Mouse (Mus musculus): ENCODE results near the gene Rarb. TPM values are rescaled to one million over a fixed set of nuclear protein-coding genes. Genes with fewer than 3 reads are reported as not detected.

Rarb gene
- polyA plus RNA-seq, 1 experiment from 2014 or later = 4.4 TPM

DNA sequence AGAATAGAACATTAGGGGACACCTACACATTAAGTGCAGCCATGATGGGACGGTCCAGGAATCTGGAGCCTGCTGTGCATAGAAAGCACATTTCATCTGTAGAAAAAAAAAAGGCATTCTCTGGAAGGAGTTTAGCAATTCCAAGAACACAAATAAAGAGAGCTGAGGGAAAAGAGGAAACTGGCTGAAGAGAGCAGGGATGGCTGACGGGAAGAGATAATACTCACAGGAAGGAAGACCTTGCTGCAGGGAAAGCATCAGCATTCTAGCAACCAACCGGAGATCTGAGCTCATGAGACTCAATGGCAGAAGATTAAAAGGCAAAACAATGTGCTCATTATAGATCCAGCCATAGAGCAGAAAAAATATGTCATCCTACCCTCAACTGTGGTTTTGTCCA lies 12.8 kb downstream of the Rarb start:
- TF ChIP-seq EP300 (IDR thresholded peaks at IDR 0.05) (peak; percentile 72), CTCF (IDR thresholded peaks at IDR 0.05) (no peak)
- H3K4me1 ChIP-seq (ENCODE audit: insufficient read depth, low read depth, low read length) = no peaks in the 10 kb centered on the region
- H3K27me3 ChIP-seq (replicated peaks; ENCODE audit: insufficient read depth, low read length) = no peaks in the 10 kb centered on the region
- no peak overlapping the region for H3K4me3 ChIP-seq (ENCODE audit: low read depth, low read length)
- no peak overlapping the region for H3K27ac ChIP-seq (ENCODE audit: low read length)
- DNase-seq (ENCODE audit: low spot score) (no peak), ATAC-seq (no peak)
- H3K9me3 ChIP-seq (ENCODE audit: low read length) = no peaks in the 10 kb centered on the region
- H3K36me3 ChIP-seq (ENCODE audit: insufficient read depth, low read length) = no peaks in the 10 kb centered on the region
- WGBS = 68% methylated on average over 3 of the region's 3 CpGs
- H3K9ac ChIP-seq (replicated peaks; ENCODE audit: low read depth) = no peak overlapping the region
- no peak overlapping the region for H3K4me2 ChIP-seq (replicated peaks; ENCODE audit: low read depth, low read length)

DNA sequence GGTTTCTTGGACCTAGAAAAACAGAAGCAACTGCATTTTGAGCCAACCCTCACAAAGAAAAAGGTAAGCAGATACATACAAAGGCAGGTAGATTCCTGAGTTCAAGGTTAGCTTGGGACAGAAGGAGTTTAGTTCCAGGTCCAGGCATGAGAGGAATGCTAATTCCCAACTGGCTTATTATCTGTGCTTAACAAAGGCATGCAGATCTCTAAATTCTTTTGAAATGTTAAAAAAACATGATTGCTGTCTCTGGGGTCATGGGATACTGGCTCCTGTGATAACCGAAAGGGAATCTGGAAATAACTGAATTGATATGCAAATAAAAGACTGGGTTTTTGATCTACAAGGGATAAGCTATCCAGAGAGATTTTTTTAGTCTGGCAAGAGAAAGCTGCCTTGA lies 28.8 kb downstream of the Rarb start:
- Histone ChIP-seq H3K4me1 (ENCODE audit: insufficient read depth, low read depth, low read length) (no peaks in the 10 kb centered on the region), H3K4me2 (replicated peaks; ENCODE audit: low read depth, low read length) (no peak overlapping the region), H3K36me3 (ENCODE audit: insufficient read depth, low read length) (no peaks in the 10 kb centered on the region), H3K27ac (ENCODE audit: low read length) (no peak overlapping the region), H3K9ac (replicated peaks; ENCODE audit: low read depth) (no peak overlapping the region), H3K4me3 (ENCODE audit: low read depth, low read length) (no peak overlapping the region), H3K27me3 (replicated peaks; ENCODE audit: insufficient read depth, low read length) (no peaks in the 10 kb centered on the region), H3K9me3 (ENCODE audit: low read length) (no peaks in the 10 kb centered on the region)
- TF ChIP-seq CTCF (IDR thresholded peaks at IDR 0.05) (no peak), EP300 (IDR thresholded peaks at IDR 0.05) (no peak)
- DNase-seq (ENCODE audit: low spot score) = no peak
- ATAC-seq = no peak
- WGBS = 91% methylated on average over 1 of the region's 1 CpGs

DNA sequence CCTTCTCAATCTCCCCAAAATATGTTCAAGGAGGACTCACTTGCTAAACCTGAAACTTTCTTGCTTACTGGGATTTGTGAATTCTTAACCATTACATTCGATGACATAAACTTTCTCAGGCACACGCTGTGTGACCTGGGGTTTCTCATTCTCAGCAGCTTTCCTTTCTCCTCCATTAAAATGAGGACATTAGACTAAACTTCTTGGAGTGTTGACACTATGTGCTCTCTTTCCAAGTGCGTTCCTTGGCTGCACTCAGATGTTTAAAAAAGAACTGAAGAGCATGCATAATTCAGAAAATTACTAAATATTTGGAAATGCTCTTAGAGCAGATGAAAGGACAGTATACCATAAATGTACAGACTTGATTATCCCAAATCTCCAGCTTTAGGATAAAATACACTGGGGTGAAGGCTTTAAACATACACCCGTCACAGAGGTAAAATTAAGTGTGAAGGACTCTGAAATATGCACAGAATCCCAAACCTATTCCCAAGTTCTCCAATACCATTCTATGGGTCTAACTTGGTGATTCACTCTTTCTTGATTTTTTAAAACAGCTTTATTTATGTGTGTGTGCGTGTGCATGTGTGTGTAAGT lies 36.9 kb downstream of the Rarb start:
- Histone ChIP-seq H3K4me1 (ENCODE audit: insufficient read depth, low read depth, low read length) (no peaks in the 10 kb centered on the region; the same call in 1 of the 2 replicates), H3K36me3 (ENCODE audit: insufficient read depth, low read length) (no peaks in the 10 kb centered on the region), H3K27me3 (replicated peaks; ENCODE audit: insufficient read depth, low read length) (no peaks in the 10 kb centered on the region), H3K4me3 (ENCODE audit: low read depth, low read length) (no peak overlapping the region), H3K9ac (replicated peaks; ENCODE audit: low read depth) (no peak overlapping the region), H3K9me3 (ENCODE audit: low read length) (no peaks in the 10 kb centered on the region), H3K27ac (ENCODE audit: low read length) (no peak overlapping the region), H3K4me2 (replicated peaks; ENCODE audit: low read depth, low read length) (no peak overlapping the region)
- DNase-seq (ENCODE audit: low spot score) = peak; percentile 41
- ATAC-seq = no peak
- 49% methylated on average over 5 of the region's 5 CpGs for WGBS
- no peak for TF ChIP-seq EP300 (IDR thresholded peaks at IDR 0.05)
- no peak for TF ChIP-seq CTCF (IDR thresholded peaks at IDR 0.05)

DNA sequence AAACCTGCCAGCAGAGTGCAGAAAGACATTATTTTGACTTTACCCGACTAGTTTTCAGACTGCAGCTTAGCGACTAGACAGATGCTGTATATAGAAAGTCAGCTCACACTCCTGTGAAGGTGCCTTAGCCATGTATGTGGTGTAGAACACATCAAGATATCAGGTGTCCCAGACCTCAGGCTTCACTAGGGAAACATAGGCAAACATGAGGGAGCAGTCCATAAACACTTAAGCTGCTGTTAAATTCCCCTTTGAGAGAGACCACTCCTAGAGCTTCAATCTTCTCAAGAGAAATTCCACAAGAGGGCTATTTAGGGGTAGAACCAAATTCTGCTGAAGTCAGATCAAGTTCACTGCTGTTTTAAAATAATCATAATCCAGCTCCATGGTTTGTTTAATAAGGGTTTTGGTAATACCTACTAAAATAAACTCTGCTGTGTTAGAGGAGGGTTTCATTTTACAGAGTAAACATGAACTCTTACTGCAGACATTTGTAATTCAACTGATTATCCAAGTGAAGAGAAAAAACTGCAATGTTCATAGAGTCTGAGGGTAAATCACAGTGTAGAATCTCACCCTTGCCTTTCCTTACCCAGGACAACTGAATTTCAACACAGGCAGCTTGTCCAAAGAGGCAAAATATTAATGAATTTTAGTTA lies 42.1 kb downstream of the Rarb start:
- no peak overlapping the region for H3K4me2 ChIP-seq (replicated peaks; ENCODE audit: low read depth, low read length)
- H3K27me3 ChIP-seq (replicated peaks; ENCODE audit: insufficient read depth, low read length) = no peaks in the 10 kb centered on the region
- H3K4me3 ChIP-seq (ENCODE audit: low read depth, low read length) = no peak overlapping the region
- ATAC-seq (no peak), DNase-seq (ENCODE audit: low spot score) (peak; percentile 13)
- H3K36me3 ChIP-seq (ENCODE audit: insufficient read depth, low read length) = no peaks in the 10 kb centered on the region
- H3K27ac ChIP-seq (ENCODE audit: low read length) = no peak overlapping the region
- no peaks in the 10 kb centered on the region for H3K4me1 ChIP-seq (ENCODE audit: insufficient read depth, low read depth, low read length)
- WGBS = 30% methylated on average over 2 of the region's 2 CpGs
- H3K9ac ChIP-seq (replicated peaks; ENCODE audit: low read depth) = no peak overlapping the region
- TF ChIP-seq CTCF (IDR thresholded peaks at IDR 0.05) = no peak
- no peak for TF ChIP-seq EP300 (IDR thresholded peaks at IDR 0.05)
- no peaks in the 10 kb centered on the region for H3K9me3 ChIP-seq (ENCODE audit: low read length)

DNA sequence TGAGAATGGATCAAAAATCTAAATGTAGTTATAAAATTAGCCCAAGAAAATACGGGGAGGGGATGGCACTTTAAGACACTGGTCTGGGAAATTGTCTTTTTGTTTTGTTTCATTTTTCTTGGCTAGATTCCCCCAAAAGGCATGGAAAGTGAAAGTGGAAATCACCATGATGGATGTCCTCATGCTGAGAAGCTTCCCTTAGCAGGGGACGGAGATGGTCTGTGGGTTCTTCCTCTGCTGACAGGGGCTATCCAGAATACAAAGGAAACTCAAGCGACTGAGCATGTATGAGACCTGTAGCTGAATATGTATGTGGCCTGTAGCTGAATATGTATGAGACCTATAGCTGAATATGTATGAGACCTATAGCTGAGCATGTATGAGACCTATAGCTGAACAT lies 46.0 kb downstream of the Rarb start:
- no peak for TF ChIP-seq CTCF (IDR thresholded peaks at IDR 0.05)
- TF ChIP-seq EP300 (IDR thresholded peaks at IDR 0.05) = no peak
- no peak for ATAC-seq
- WGBS = 56% methylated on average over 3 of the region's 3 CpGs
- no peaks in the 10 kb centered on the region for H3K36me3 ChIP-seq (ENCODE audit: insufficient read depth, low read length)
- no peaks in the 10 kb centered on the region for H3K27me3 ChIP-seq (replicated peaks; ENCODE audit: insufficient read depth, low read length)
- H3K4me3 ChIP-seq (ENCODE audit: low read depth, low read length) = no peak overlapping the region
- no peaks in the 10 kb centered on the region for H3K9me3 ChIP-seq (ENCODE audit: low read length)
- DNase-seq (ENCODE audit: low spot score) = no peak
- no peak overlapping the region for H3K4me2 ChIP-seq (replicated peaks; ENCODE audit: low read depth, low read length)
- no peak overlapping the region for H3K27ac ChIP-seq (ENCODE audit: low read length)
- no peaks in the 10 kb centered on the region for H3K4me1 ChIP-seq (ENCODE audit: insufficient read depth, low read depth, low read length)
- no peak overlapping the region for H3K9ac ChIP-seq (replicated peaks; ENCODE audit: low read depth)

DNA sequence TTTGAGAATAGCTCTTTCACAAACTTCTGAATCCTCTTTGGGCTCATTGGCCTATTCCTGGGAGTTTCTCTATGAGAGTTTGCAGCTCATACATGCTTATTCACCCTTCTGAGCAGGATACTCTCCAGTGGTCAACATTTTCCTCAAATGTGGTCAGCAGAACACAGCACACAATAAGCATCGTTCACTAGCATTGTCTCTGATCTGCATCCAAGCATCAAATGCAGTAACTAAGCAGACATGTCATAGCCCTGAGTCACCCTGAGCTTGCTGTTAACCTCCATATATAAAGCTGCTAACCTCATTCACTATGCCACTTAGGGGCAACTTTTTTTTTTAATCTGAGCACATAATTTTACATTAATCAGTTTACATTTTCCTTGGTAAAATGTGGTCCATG lies 53.1 kb downstream of the Rarb start:
- no peaks in the 10 kb centered on the region for H3K36me3 ChIP-seq (ENCODE audit: insufficient read depth, low read length)
- H3K4me3 ChIP-seq (ENCODE audit: low read depth, low read length) = no peak overlapping the region
- no peaks in the 10 kb centered on the region for H3K27me3 ChIP-seq (replicated peaks; ENCODE audit: insufficient read depth, low read length)
- no peak overlapping the region for H3K4me2 ChIP-seq (replicated peaks; ENCODE audit: low read depth, low read length)
- H3K9ac ChIP-seq (replicated peaks; ENCODE audit: low read depth) = no peak overlapping the region
- no peak overlapping the region for H3K27ac ChIP-seq (ENCODE audit: low read length)
- 59% methylated on average over 1 of the region's 1 CpGs for WGBS
- DNase-seq (ENCODE audit: low spot score) (no peak), ATAC-seq (no peak)
- no peaks in the 10 kb centered on the region for H3K4me1 ChIP-seq (ENCODE audit: insufficient read depth, low read depth, low read length)
- TF ChIP-seq CTCF (IDR thresholded peaks at IDR 0.05) = no peak
- TF ChIP-seq EP300 (IDR thresholded peaks at IDR 0.05) = no peak
- H3K9me3 ChIP-seq (ENCODE audit: low read length) = no peaks in the 10 kb centered on the region
